Mouse (Mus musculus) bone marrow macrophage, adult 2 months (primary cell): Measurements from ENCODE around the gene Hrh2.

Source experiments
- CTCF ChIP-seq: IDR thresholded peaks from 2 replicates; pipeline ENCODE4 v1.5.1; 2012; ENCODE audit warnings: low read depth, mild to moderate bottlenecking, low read length, moderate library complexity
- POLR2A ChIP-seq: IDR thresholded peaks from 2 replicates; pipeline ENCODE4 v1.6.1; 2012; ENCODE audit warnings: mild to moderate bottlenecking, low read depth, low read length, borderline replicate concordance

DNA sequence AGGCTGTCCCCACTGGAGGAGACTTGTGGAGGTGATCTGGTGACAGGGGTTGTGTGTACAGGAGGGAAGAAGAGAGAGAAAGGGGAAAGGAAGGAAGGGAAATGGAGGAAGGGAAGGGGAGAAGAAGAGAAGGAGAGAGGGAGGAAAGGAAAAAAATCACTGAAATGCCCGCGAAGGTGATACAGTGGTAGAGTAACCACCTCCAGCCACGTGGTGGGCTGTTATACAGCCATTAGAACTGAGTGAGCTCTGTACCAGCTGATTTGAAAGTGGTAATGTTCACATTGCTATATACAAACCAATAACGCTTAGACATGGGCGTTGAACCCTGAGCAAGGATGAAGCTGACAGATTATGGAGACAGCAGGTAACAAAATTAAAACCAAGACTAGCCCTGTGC lies 20.6 kb downstream of the Hrh2 start:
- no peak for TF ChIP-seq CTCF
- TF ChIP-seq POLR2A, result no peak
